Mouse (Mus musculus): ENCODE measurements at regions not wholly inside any gene's neighbourhood (a gene's known extent, or its start where the extent isn't known, plus 50 kb on each side); places are given as distances from the start of the nearest gene placed in this dataset.

DNA sequence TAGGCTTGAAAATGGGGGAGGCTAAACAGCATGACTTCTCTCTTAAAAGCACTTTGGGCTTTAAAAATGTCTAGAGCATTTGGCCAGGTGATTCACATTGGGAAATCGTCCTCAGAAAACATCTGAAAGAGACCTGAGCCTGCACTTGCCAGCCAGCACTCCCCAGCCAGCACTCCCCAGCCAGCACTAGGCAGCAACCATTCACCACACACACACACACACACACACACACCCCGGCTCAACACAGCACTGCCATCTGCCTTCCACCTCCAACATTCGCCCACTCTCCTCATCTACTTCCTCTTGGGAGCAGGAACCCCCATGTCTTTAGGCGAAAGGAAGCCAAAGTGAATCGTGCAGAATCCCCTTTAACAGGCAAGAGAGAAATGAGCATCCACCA is 85.4 kb downstream of the Atp23 start:
- 30% methylated on average over 5 of the region's 5 CpGs for WGBS (ENCODE audit: insufficient replicate concordance)

DNA sequence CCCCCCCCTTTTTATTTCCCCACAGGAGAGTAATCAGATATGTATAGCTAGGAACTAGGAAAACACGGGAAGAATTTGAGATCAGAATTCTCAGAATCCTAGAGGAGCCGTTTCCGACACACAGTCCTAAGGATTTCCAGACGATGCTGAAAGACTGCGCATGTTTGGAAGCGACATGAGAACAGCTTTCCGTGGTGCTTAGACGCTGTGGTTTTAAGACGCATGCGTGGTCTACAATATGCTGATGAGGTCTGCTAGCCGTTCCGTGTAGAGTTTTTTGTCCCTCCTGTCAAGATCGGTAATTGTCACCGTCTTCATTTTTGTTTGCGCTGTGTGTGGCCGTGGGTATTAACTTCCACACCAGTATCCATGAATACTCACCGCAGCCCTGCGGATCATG is 86.2 kb downstream of the Atp23 start:
- Histone ChIP-seq H3K27me3 (ENCODE audit: control insufficient read depth, insufficient read depth, low read depth, low read length) (no peaks in the 10 kb centered on the region), H3K9me3 (replicated peaks; ENCODE audit: control insufficient read depth, low read length) (no peaks in the 10 kb centered on the region), H3K4me1 (ENCODE audit: control insufficient read depth, low read depth, low read length) (no peaks in the 10 kb centered on the region), H3K4me3 (ENCODE audit: low read depth, low read length) (no peak overlapping the region), H3K4me2 (ENCODE audit: low read depth, low read length) (no peak overlapping the region), H3K9ac (ENCODE audit: low read depth, low read length) (no peak overlapping the region), H3K36me3 (ENCODE audit: control insufficient read depth, insufficient read depth) (no peaks in the 10 kb centered on the region), H3K27ac (ENCODE audit: low read length) (no peak overlapping the region)
- 83% methylated on average over 18 of the region's 18 CpGs for WGBS (ENCODE audit: insufficient replicate concordance)
- ATAC-seq (ENCODE audit: low read depth), result no peak

More for the DNA sequence above, 85.4 kb downstream of the Atp23 start:
- no peak overlapping the region for H3K4me2 ChIP-seq (ENCODE audit: low read depth, low read length)
- no peak overlapping the region for H3K4me3 ChIP-seq (ENCODE audit: low read depth, low read length)
- no peaks in the 10 kb centered on the region for H3K27me3 ChIP-seq (ENCODE audit: control insufficient read depth, insufficient read depth, low read depth, low read length)
- no peaks in the 10 kb centered on the region for H3K4me1 ChIP-seq (ENCODE audit: control insufficient read depth, low read depth, low read length)
- H3K27ac ChIP-seq (ENCODE audit: low read length), result no peak overlapping the region
- H3K9ac ChIP-seq (ENCODE audit: low read depth, low read length), result no peak overlapping the region
- H3K9me3 ChIP-seq (replicated peaks; ENCODE audit: control insufficient read depth, low read length), result no peaks in the 10 kb centered on the region
- no peak for ATAC-seq (ENCODE audit: low read depth)
- no peaks in the 10 kb centered on the region for H3K36me3 ChIP-seq (ENCODE audit: control insufficient read depth, insufficient read depth)

DNA sequence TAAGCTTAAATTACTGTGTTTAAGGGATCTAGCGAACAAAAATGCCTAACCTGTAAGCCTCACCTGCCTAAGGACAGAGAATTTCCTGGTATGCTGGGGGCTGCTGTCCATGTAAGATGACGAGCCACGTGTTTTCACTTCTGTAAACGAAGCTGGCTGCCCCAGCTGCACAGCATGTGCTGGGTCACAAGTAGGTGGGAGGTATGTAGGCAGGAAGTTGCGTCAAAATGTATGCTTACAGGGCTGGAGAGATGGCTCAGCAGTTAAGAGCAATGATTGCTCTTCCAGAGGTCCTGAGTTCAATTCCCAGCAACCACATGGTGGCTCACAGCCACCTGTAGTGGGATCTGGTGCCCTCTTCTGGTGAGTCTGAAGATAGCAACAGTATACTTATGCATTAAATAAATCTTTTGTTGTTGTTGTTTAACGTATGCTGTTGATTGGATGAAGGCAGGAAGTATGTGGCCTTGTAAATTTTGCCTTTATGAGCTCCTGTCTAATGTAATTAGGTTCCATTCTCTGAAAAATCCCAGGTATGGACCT is 88.0 kb downstream of the Atp23 start:
- no peak overlapping the region for H3K27ac ChIP-seq (ENCODE audit: low read length)
- 61% methylated on average over 6 of the region's 6 CpGs for WGBS (ENCODE audit: insufficient replicate concordance)
- H3K4me2 ChIP-seq (ENCODE audit: low read depth, low read length), result no peak overlapping the region
- H3K4me1 ChIP-seq (ENCODE audit: control insufficient read depth, low read depth, low read length), result no peaks in the 10 kb centered on the region
- no peak for ATAC-seq (ENCODE audit: low read depth)
- no peaks in the 10 kb centered on the region for H3K27me3 ChIP-seq (ENCODE audit: control insufficient read depth, insufficient read depth, low read depth, low read length)
- no peak overlapping the region for H3K9ac ChIP-seq (ENCODE audit: low read depth, low read length)
- H3K4me3 ChIP-seq (ENCODE audit: low read depth, low read length), result no peak overlapping the region
- H3K36me3 ChIP-seq (ENCODE audit: control insufficient read depth, insufficient read depth), result no peaks in the 10 kb centered on the region
- H3K9me3 ChIP-seq (replicated peaks; ENCODE audit: control insufficient read depth, low read length), result no peaks in the 10 kb centered on the region

DNA sequence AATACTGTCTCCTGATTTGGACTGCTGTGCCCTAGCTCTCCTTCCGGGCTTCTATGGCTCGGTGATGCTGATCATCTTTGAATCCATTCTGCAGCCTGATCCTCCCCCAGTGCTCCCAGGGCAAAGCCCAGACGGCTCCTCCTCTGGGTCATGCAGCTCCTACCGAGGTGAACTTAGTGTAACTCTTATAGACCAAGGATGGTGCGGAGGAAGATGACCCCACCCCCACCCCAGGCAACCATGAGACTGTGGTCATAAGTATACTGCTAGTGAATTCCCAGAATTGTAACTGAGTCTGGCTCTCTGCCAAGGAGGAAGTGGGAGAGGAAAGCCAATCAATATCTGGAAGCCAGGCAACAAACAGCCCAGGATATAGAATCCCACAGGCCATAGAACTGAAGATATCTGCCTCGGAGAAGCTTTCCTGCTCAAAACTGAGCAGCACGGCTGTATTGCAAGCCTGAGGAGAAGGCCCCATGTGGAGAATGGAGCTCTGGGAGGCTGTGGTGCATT is 88.9 kb downstream of the Atp23 start:
- ATAC-seq (ENCODE audit: low read depth), result no peak
- Histone ChIP-seq H3K9me3 (replicated peaks; ENCODE audit: control insufficient read depth, low read length) (no peaks in the 10 kb centered on the region), H3K36me3 (ENCODE audit: control insufficient read depth, insufficient read depth) (no peaks in the 10 kb centered on the region), H3K27me3 (ENCODE audit: control insufficient read depth, insufficient read depth, low read depth, low read length) (no peaks in the 10 kb centered on the region), H3K9ac (ENCODE audit: low read depth, low read length) (no peak overlapping the region), H3K4me1 (ENCODE audit: control insufficient read depth, low read depth, low read length) (no peaks in the 10 kb centered on the region), H3K4me3 (ENCODE audit: low read depth, low read length) (no peak overlapping the region), H3K4me2 (ENCODE audit: low read depth, low read length) (no peak overlapping the region), H3K27ac (ENCODE audit: low read length) (no peak overlapping the region)
- 53% methylated on average over 7 of the region's 7 CpGs for WGBS (ENCODE audit: insufficient replicate concordance)

DNA sequence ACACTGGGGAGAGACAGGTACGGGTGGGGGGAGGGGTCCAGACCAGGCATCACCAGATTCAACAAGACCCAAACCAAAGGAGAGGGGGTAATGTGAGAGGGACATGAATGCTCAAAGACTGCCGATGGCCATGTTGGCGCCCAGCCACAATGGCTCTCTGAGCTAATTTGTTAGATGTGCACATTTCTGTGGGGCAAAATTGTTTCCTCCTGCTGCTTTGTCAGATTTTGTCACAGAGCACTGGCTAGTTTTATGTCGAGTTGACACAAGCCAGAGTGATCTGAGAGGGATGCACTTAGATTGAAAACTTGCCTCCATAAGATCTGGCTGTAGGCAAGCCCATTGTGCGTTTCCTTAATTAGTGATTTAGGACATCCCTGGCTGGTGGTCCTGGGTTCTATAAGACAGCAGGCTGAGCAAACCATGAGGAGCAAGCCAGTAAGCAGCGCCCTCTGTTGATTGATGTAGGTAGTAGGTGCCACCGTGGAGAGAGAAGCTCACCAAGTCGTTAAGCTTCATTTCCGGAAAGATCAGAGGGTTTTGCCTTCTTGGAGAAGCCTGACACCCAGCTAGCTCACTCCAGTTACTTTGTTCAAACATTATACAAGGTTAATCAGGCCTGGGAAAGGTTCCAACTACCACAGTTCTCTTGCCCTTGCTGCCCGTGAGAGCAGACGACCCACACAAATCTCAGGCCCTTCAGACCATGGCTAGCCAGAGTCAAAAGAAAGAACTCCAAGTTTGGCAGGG is 90.6 kb downstream of the Atp23 start:
- peak overlapping the region; percentile 36; the same call in 1 of the 2 replicates for H3K4me2 ChIP-seq (ENCODE audit: low read depth, low read length)
- ATAC-seq (ENCODE audit: low read depth), result no peak
- H3K36me3 ChIP-seq (ENCODE audit: control insufficient read depth, insufficient read depth), result no peaks in the 10 kb centered on the region
- H3K9ac ChIP-seq (ENCODE audit: low read depth, low read length), result no peak overlapping the region
- no peaks in the 10 kb centered on the region for H3K27me3 ChIP-seq (ENCODE audit: control insufficient read depth, insufficient read depth, low read depth, low read length)
- 63% methylated on average over 11 of the region's 11 CpGs for WGBS (ENCODE audit: insufficient replicate concordance)
- H3K27ac ChIP-seq (ENCODE audit: low read length), result no peak overlapping the region
- no peaks in the 10 kb centered on the region for H3K4me1 ChIP-seq (ENCODE audit: control insufficient read depth, low read depth, low read length)
- no peak overlapping the region for H3K4me3 ChIP-seq (ENCODE audit: low read depth, low read length)
- no peaks in the 10 kb centered on the region for H3K9me3 ChIP-seq (replicated peaks; ENCODE audit: control insufficient read depth, low read length)

DNA sequence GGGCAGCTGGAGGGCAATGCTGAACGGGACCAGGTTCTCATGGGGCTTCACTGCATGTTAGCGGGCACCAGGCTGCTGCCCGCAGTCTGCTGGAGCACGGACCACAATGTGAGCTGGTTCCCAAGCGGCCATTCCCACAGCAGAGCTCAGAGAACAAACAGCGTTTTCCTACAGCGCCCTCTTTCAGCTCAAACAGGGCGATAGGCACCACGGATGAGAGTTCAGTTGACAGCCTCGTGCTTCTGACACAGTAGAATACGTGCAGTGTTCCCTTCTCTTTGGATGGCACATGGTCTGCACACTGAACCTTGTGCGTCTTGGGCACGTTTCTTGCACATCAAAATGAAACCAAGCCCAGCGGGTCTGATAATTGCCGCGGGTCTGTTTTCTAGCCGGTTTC is 91.6 kb downstream of the Atp23 start:
- no peak for ATAC-seq (ENCODE audit: low read depth)

DNA sequence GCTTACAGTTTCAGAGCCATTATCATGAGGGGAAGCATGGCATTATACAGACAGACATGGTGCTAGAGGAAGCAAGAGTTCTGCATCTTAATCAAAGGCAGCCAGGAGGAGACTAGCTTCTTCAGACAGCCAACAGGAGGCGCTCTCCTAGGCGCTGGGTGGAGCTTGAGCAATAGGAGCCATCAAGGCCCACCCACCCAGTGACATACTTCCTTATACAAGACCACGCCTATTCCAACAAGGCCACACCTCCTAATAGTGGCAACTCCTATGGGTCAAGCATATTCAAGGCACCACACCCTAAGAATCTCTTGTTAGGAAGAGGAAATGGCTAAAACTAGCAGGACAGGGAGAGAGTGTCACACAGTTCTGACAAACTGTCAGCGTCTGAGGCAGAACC is 94.3 kb downstream of the Atp23 start:
- H3K27ac ChIP-seq (ENCODE audit: low read length), result no peak overlapping the region
- H3K36me3 ChIP-seq (ENCODE audit: control insufficient read depth, insufficient read depth), result no peaks in the 10 kb centered on the region
- no peak overlapping the region for H3K4me3 ChIP-seq (ENCODE audit: low read depth, low read length)
- no peak for ATAC-seq (ENCODE audit: low read depth)
- H3K9me3 ChIP-seq (replicated peaks; ENCODE audit: control insufficient read depth, low read length), result no peaks in the 10 kb centered on the region
- H3K27me3 ChIP-seq (ENCODE audit: control insufficient read depth, insufficient read depth, low read depth, low read length), result no peaks in the 10 kb centered on the region
- WGBS (ENCODE audit: insufficient replicate concordance), result 80% methylated on average over 4 of the region's 4 CpGs
- no peak overlapping the region for H3K4me2 ChIP-seq (ENCODE audit: low read depth, low read length)
- H3K4me1 ChIP-seq (ENCODE audit: control insufficient read depth, low read depth, low read length), result no peaks in the 10 kb centered on the region
- no peak overlapping the region for H3K9ac ChIP-seq (ENCODE audit: low read depth, low read length)

More for the DNA sequence above, 91.6 kb downstream of the Atp23 start:
- no peaks in the 10 kb centered on the region for H3K27me3 ChIP-seq (ENCODE audit: control insufficient read depth, insufficient read depth, low read depth, low read length)
- H3K4me1 ChIP-seq (ENCODE audit: control insufficient read depth, low read depth, low read length), result no peaks in the 10 kb centered on the region
- H3K9ac ChIP-seq (ENCODE audit: low read depth, low read length), result no peak overlapping the region
- H3K36me3 ChIP-seq (ENCODE audit: control insufficient read depth, insufficient read depth), result no peaks in the 10 kb centered on the region
- peak overlapping the region; percentile 29 for H3K4me3 ChIP-seq (ENCODE audit: low read depth, low read length)
- H3K4me2 ChIP-seq (ENCODE audit: low read depth, low read length), result peak overlapping the region; percentile 36
- no peak overlapping the region for H3K27ac ChIP-seq (ENCODE audit: low read length)
- no peaks in the 10 kb centered on the region for H3K9me3 ChIP-seq (replicated peaks; ENCODE audit: control insufficient read depth, low read length)
- WGBS (ENCODE audit: insufficient replicate concordance), result 47% methylated on average over 17 of the region's 17 CpGs

DNA sequence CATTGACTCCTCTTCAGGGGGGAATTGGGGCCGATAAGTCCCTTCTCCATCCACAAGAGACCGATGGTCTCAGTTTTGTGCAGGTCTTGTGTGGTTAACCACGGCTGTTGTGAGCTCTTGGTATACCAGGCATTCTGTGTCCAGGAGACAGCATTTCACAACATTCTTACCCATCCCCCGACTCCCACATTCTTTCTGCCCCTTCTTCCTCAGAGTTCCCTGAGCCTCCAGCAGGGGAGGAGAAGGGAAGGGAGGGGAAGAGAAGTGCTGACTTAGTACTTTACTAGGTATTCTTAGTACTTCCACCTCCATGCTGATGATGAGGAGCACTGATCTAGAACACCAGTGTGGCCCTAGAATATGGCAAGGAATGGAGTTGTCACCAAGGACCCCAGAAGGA is 98.4 kb downstream of the Atp23 start:
- Histone ChIP-seq H3K36me3 (ENCODE audit: control insufficient read depth, insufficient read depth) (no peaks in the 10 kb centered on the region), H3K4me2 (ENCODE audit: low read depth, low read length) (no peak overlapping the region), H3K9ac (ENCODE audit: low read depth, low read length) (no peak overlapping the region), H3K27me3 (ENCODE audit: control insufficient read depth, insufficient read depth, low read depth, low read length) (no peaks in the 10 kb centered on the region), H3K27ac (ENCODE audit: low read length) (no peak overlapping the region), H3K9me3 (replicated peaks; ENCODE audit: control insufficient read depth, low read length) (no peaks in the 10 kb centered on the region), H3K4me1 (ENCODE audit: control insufficient read depth, low read depth, low read length) (no peaks in the 10 kb centered on the region), H3K4me3 (ENCODE audit: low read depth, low read length) (no peak overlapping the region)
- WGBS (ENCODE audit: insufficient replicate concordance), result 21% methylated on average over 4 of the region's 4 CpGs
- no peak for ATAC-seq (ENCODE audit: low read depth)

DNA sequence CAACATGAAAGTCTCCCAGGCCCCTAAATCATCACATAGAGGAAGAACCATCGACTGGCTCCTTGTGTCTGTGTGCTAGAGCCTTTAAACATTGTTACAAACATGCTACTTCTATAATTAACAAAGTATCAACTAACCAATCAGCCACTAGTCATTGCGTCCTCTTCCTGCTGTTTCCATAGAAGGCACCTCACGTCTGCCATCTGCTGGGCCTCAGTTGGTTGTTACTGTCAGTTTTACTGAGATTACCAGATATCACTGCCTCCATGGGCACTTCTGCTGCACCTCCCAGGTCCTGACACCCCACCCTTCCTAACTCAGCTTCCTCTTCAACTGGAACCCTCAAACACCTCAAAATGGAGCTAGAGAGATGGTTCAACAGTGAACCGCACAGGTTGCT is 101.8 kb downstream of the Atp23 start:
- Histone ChIP-seq H3K4me1 (ENCODE audit: control insufficient read depth, low read depth, low read length) (no peaks in the 10 kb centered on the region), H3K36me3 (ENCODE audit: control insufficient read depth, insufficient read depth) (no peaks in the 10 kb centered on the region), H3K4me2 (ENCODE audit: low read depth, low read length) (no peak overlapping the region), H3K9me3 (replicated peaks; ENCODE audit: control insufficient read depth, low read length) (no peaks in the 10 kb centered on the region), H3K27ac (ENCODE audit: low read length) (no peak overlapping the region), H3K9ac (ENCODE audit: low read depth, low read length) (no peak overlapping the region), H3K4me3 (ENCODE audit: low read depth, low read length) (no peak overlapping the region), H3K27me3 (ENCODE audit: control insufficient read depth, insufficient read depth, low read depth, low read length) (no peaks in the 10 kb centered on the region)
- ATAC-seq (ENCODE audit: low read depth), result no peak
- WGBS (ENCODE audit: insufficient replicate concordance), result 30% methylated on average over 4 of the region's 4 CpGs

Measured in liver, embryonic 16.5 days (tissue).